Mouse (Mus musculus) adrenal gland (tissue): Measurements from ENCODE around the gene Cdkn2c.

Source experiments
- intact Hi-C: fragments of 180-260 bp; cut with DNase I; formaldehyde crosslinking; loops from one replicate; pipeline ENCODE4 v1.15.1; 2025

Gene Cdkn2c

DNA sequence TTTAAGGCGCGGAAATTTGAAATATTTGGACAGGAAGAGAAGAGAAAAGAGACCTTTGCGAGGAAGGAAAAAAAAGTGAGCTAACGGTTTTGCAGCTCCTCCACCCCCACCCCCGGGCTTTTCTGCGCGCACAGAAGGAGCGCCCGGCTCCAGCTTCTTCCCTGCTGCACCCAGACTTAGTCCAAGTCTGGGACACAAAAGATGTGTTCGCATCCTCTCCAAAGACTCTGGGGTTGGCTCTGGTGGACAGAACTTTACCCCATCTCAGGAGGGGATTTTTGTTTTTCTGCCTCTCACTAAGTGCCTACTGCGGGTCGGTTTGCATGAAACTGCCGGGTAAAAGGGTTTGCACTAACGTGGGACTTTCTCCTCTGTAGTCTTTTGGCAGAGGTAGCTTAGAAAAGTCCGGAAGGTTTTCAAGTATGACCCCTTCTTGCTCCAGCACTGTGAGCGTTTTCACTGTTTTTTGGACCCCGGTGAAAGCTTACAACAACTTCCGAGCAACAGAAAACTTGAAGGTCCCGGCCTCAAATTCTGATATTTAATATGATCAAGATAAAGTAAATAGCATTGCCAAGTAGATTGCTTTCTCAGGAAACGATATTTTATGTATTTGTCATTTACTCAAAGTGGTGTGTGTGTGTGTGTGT lies 9.0 kb downstream of the Cdkn2c start:
- intact Hi-C loops = no loop called here

GRCm38 (mm10) chr4:109657021-109657850 lies 9.8 kb downstream of the Cdkn2c start:
- intact Hi-C loops = no loop called here

- intact Hi-C loops = no loop called here
These were observed 10.7 kb downstream of the Cdkn2c start for GRCm38 (mm10) chr4:109656301-109656700.

GRCm38 (mm10) chr4:109655738-109656137 lies 11.3 kb downstream of the Cdkn2c start:
- intact Hi-C loops = no loop called here

DNA sequence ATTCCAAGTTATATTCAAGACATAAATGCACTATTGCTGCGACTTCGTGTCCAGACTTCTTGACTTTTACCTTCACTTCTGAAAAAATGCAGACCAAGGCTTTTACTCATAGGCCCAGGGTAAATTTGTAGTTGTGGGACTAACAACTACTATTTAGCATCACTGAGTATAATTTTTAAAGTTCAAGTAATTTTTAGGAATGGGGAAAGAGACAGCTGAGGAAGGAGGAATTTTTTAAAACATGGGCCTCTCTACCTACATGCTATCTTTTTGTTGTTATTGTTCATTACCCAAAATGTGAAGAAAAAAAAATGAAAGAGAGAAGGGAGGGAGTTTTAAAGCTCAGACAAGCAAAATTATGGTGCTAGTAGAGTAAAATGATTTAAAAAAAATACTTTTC lies 12.3 kb downstream of the Cdkn2c start:
- intact Hi-C loops = no loop called here

DNA sequence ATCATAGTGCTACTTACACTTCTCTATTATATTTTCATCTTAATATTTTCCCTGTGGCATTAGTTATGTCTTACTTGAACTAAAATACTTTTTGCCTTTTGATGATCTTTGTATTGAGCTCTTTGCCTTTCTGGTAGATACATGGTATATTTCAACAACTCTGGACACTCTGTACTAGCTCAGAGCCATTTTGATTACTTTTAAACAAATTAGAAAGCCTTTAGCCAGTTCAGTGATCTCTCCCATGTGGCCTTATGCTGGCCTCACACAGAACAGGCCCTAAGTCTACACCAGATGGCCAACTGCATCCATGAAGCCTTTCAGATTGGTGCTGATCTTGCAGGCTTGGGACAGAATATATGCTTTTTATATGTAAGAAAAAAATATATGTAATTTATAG lies 13.7 kb downstream of the Cdkn2c start:
- intact Hi-C loops = no loop called here

DNA sequence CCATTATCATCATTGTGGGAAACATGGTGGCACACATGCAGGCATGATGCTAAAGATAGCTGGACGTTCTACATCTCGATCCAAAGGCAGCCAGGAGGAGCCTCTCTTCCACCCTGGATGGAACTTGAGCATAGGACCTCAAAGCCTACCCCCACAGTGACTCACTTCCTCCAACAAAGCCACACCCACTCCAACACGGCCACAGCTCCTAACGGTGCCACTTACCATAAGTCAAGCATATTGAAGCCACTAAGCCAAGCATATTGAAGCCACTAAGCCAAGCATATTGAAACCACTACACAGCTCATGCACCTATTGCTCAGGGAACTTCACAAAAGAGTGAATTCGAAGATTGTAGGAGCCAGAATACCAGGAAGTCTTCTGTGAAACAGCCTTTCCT lies 17.7 kb downstream of the Cdkn2c start:
- intact Hi-C loops = no loop called here

- intact Hi-C loops = no loop called here
These were observed 19.7 kb downstream of the Cdkn2c start for GRCm38 (mm10) chr4:109647281-109647680.

- intact Hi-C loops = no loop called here
These were observed 25.5 kb downstream of the Cdkn2c start for GRCm38 (mm10) chr4:109641451-109641850.

DNA sequence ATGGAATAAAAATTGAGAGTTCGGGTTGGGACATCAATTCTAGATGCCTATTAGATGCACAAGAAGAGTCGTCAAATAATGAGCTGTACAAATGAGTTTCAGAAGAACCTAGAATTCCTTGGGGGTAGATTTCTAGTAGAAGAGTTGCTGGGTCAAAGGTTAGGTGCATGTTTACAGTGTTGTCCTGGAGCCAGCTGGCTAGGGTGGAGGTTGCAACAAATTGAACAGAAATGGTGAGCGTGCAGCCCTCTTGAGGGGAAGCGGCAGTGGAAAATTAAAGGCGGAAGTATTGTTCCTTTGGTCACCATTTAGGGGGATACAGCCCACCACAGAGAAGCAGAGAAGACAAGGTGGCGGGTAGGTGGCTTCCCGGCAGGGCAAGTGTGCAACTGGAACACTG lies 26.8 kb downstream of the Cdkn2c start:
- intact Hi-C loops = no loop called here

- intact Hi-C loops = no loop called here
These were observed 27.6 kb downstream of the Cdkn2c start for GRCm38 (mm10) chr4:109639356-109639755.

GRCm38 (mm10) chr4:109634971-109635370 lies 32.0 kb downstream of the Cdkn2c start:
- intact Hi-C loops = no loop called here

DNA sequence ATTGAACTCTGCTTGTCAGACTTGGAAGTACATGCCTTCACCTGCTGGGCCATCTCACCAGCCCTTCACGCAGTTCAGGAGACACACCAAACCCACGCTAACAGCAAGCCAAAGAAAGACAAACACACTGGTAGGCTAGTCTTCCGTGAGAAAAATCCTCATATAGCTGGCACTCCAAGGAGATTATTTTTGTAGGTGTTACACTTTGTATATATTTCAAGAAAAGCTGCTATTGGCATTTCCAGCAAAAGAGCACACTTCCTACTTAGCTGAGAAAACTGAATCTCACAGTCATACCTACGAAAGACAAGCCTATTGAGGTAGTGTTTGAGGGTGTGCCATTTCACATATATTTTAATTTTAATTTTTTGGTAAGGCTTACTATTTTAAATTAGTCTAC lies 36.0 kb downstream of the Cdkn2c start:
- intact Hi-C loops = no loop called here

GRCm38 (mm10) chr4:109630215-109630614 lies 36.8 kb downstream of the Cdkn2c start:
- intact Hi-C loops = no loop called here

DNA sequence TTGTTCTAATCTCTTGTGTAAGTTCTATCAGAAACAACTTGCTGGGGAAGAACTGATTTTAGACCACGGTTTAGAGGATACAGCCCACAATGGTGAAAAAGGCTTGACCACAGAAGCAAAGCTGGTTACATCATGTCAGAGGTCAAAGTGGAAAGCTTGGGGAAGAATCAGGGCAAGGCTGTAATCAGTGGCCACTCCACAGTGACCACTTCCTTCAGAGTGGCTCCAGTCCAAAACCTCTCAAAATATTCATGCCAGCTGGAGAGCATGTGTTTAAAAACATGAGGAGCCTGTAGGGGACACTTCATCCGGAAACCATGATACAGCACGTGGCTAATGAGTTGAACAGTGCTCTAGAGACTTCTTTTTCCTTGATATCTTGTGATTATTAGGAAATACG lies 54.4 kb downstream of the Cdkn2c start:
- intact Hi-C loops = no loop called here
